Mouse (Mus musculus): Measurements from ENCODE around the gene Ccnd3. TPM values are rescaled to one million over a fixed set of nuclear protein-coding genes. Genes with fewer than 3 reads are reported as not detected.
"Not testable (repeated sequence)": the region's sequence is repeated elsewhere in the genome, so short reads cannot be mapped to it uniquely, and the experiment has no call there.

Ccnd3 gene
- polyA plus RNA-seq, 1 experiment from 2014 or later: 402 TPM

DNA sequence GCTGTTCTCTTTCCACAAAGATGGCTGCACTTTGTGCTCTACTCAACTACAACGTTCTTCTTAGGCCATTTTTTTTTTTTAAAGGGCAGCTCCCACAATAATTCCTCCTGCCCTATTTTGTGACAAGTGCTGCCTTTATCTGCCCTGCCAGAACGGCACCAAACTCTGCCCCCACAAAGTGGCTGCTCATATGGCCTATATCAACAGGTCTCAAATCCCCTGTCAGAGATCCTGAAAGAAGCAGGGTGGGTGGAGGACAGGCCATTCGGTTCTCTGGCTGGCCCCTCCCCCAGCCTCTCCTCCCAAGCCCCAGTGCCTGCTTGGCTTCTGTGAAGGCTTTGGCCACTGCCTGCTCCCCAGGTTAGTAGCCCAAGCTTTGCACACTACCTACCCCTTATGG lies 19.9 kb upstream of the Ccnd3 start:
- Histone ChIP-seq H3K27me3 (no peaks in the 10 kb centered on the region), H3K9ac (no peak overlapping the region), H3K4me2 (replicated peaks) (no peak overlapping the region), H3K4me3 (no peak overlapping the region), H3K27ac (peak overlapping the region; percentile 10; the same call in 1 of the 2 replicates), H3K36me3 (peaks cover 23% of the 10 kb centered on the region), H3K4me1 (peaks cover 19% of the 10 kb centered on the region), H3K9me3 (no peaks in the 10 kb centered on the region)
- 6% methylated on average over 3 of the region's 3 CpGs for WGBS
- ATAC-seq (ENCODE audit: low FRiP score, low read depth): no peak

DNA sequence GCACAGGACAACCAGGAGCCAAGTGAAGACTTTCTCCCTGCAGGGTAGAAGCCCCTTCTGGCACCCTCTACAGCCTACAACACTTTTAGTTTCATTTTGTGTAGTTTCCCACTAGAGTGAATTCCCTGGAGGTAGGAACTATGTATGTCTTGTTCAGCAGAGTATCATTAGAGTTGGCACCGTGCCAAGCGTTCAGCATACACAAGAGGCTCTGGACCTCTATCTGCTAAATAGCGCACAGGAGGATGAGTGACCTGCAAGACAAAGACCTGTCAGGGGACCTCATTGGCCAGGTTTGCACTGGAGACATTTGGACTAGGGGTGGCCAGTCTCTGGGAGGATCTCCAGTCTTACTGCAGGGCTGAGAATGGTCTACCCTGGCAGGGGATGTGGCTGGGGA lies 19.1 kb upstream of the Ccnd3 start:
- H3K4me3 ChIP-seq: no peak overlapping the region
- ATAC-seq (ENCODE audit: low FRiP score, low read depth): no peak; the same call in 1 of the 2 replicates
- peaks cover 19% of the 10 kb centered on the region for H3K4me1 ChIP-seq
- peaks cover 31% of the 10 kb centered on the region for H3K36me3 ChIP-seq
- 83% methylated on average over 3 of the region's 3 CpGs for WGBS
- no peak overlapping the region for H3K9ac ChIP-seq
- H3K9me3 ChIP-seq: no peaks in the 10 kb centered on the region
- no peak overlapping the region for H3K4me2 ChIP-seq (replicated peaks)
- H3K27ac ChIP-seq: no peak overlapping the region
- H3K27me3 ChIP-seq: no peaks in the 10 kb centered on the region

DNA sequence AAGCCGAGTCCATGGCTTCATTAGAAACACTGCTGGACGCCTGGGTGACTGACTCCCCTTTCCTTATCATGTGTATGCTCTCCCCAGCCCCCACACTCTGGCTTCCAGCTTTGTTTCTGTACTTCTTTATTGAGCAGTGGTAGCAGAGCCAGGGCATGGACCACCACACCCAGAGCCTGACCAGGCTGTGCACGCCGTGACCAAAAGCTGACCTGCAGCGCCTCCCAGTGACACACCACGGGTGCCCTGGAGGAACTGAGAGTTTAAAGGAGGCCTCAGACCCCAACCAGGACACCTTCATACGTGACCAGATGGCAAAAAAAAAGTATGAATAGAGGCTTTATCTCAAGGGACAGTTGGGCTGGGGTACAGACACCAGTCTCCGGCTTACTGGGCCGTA lies 14.1 kb upstream of the Ccnd3 start:
- Histone ChIP-seq H3K36me3 (peaks cover 81% of the 10 kb centered on the region), H3K27me3 (no peaks in the 10 kb centered on the region), H3K9ac (no peak overlapping the region), H3K9me3 (no peaks in the 10 kb centered on the region), H3K4me2 (replicated peaks) (no peak overlapping the region), H3K4me1 (peaks cover under 1% of the 10 kb centered on the region; the same call in 1 of the 2 replicates), H3K27ac (no peak overlapping the region), H3K4me3 (no peak overlapping the region)
- WGBS: 89% methylated on average over 9 of the region's 9 CpGs
- ATAC-seq (ENCODE audit: low FRiP score, low read depth): no peak

DNA sequence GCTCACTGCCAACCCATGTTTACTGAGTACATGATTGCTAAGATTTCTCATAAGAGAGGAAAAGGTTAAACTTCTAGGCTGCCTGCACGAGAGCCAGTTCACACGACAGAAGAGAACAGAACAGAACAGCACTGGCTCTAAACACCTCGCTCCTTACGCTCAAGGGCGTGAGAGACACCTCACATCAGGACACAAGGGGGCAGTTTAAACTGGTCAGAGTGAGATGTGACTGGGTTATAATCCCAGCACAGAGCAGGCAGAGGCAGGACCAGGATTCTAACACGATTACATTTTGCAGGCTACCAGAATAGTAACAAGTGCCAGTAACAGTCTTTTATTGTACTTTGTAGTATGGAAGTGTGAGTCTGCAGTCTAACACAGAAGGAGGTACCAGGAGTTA lies 12.1 kb upstream of the Ccnd3 start:
- H3K4me2 ChIP-seq (replicated peaks): no peak overlapping the region
- WGBS: 80% methylated on average over 6 of the region's 6 CpGs
- H3K4me1 ChIP-seq: no peaks in the 10 kb centered on the region
- H3K36me3 ChIP-seq: peaks cover 93% of the 10 kb centered on the region
- H3K9me3 ChIP-seq: no peaks in the 10 kb centered on the region
- H3K27ac ChIP-seq: no peak overlapping the region
- no peak for ATAC-seq (ENCODE audit: low FRiP score, low read depth)
- no peak overlapping the region for H3K9ac ChIP-seq
- H3K27me3 ChIP-seq: no peaks in the 10 kb centered on the region
- H3K4me3 ChIP-seq: no peak overlapping the region

DNA sequence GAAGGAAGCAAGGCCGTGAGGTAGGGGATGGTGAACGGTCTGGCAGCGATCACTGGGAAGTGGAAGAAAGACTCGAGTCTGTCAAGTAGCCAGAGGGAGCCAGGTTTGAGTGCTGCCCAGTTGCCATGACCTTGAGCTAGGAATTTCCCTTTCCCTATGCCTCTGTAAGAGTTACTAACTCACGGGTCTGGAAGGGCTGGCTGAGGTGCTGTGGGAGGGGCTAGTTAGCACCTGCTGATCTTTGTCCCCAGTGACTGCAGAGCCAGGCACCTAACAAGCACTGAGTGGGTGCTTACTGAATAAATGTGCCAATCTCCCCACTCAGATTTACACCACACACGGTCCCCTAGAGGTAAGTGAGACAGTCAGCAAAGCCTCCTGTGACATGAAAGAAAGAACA lies 11.2 kb upstream of the Ccnd3 start:
- 88% methylated on average over 6 of the region's 6 CpGs for WGBS
- H3K9ac ChIP-seq: no peak overlapping the region
- ATAC-seq (ENCODE audit: low FRiP score, low read depth): no peak
- peaks cover 96% of the 10 kb centered on the region for H3K36me3 ChIP-seq
- H3K27ac ChIP-seq: no peak overlapping the region
- no peaks in the 10 kb centered on the region for H3K27me3 ChIP-seq
- no peak overlapping the region for H3K4me3 ChIP-seq
- no peaks in the 10 kb centered on the region for H3K9me3 ChIP-seq
- H3K4me1 ChIP-seq: no peaks in the 10 kb centered on the region
- H3K4me2 ChIP-seq (replicated peaks): no peak overlapping the region

DNA sequence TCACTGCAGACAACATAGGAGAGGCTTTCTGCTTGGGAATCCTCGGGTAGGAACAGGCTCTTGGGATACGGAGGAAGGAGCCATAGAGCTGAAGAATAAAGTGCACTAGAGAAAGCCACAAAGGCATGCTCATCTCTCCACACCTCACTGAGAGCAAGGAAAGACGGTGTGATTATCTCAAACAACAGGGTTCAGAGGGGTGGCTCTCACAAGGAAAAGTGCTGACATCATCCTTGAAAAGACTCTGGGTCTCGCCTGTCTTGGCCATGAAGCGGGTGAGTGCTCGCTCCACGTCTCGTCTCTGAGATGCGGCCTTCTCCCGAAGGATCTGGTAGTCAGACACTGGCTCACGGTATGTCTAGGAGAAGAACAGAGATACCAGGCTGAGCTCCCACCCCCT lies 10.7 kb upstream of the Ccnd3 start:
- Histone ChIP-seq H3K9me3 (no peaks in the 10 kb centered on the region), H3K4me1 (no peaks in the 10 kb centered on the region), H3K27ac (no peak overlapping the region), H3K9ac (no peak overlapping the region), H3K4me3 (no peak overlapping the region), H3K4me2 (replicated peaks) (no peak overlapping the region), H3K27me3 (no peaks in the 10 kb centered on the region), H3K36me3 (peaks cover 96% of the 10 kb centered on the region)
- no peak for ATAC-seq (ENCODE audit: low FRiP score, low read depth)
- 90% methylated on average over 11 of the region's 11 CpGs for WGBS

DNA sequence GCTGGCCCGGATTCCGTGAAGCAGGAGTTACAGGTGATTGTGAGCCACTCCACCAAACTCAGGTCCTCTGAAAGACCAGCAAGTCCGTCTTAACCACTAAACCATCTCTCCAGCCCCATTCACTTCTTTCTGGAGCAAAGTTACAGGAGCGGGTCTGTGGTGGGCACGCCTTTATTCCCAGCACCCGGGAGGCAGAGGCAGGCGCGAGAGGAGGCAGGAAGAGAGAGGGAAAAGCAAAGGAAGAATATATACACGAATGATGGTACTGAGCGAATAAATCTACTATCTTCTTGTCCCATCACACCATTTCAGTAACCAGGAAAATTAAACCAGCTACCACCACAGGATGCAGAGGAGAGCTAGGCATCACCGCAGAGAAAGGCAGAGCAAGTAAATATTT lies 3.3 kb upstream of the Ccnd3 start:
- no peaks in the 10 kb centered on the region for H3K9me3 ChIP-seq
- H3K9ac ChIP-seq: peak overlapping the region; percentile 78
- H3K27ac ChIP-seq: no peak overlapping the region
- no peaks in the 10 kb centered on the region for H3K27me3 ChIP-seq
- peaks cover 35% of the 10 kb centered on the region for H3K36me3 ChIP-seq
- peak overlapping the region; percentile 69 for H3K4me3 ChIP-seq
- WGBS: 9% methylated on average over 11 of the region's 11 CpGs
- no peak for ATAC-seq (ENCODE audit: low FRiP score, low read depth)
- peaks cover 31% of the 10 kb centered on the region for H3K4me1 ChIP-seq
- H3K4me2 ChIP-seq (replicated peaks): peak overlapping the region; percentile 90

DNA sequence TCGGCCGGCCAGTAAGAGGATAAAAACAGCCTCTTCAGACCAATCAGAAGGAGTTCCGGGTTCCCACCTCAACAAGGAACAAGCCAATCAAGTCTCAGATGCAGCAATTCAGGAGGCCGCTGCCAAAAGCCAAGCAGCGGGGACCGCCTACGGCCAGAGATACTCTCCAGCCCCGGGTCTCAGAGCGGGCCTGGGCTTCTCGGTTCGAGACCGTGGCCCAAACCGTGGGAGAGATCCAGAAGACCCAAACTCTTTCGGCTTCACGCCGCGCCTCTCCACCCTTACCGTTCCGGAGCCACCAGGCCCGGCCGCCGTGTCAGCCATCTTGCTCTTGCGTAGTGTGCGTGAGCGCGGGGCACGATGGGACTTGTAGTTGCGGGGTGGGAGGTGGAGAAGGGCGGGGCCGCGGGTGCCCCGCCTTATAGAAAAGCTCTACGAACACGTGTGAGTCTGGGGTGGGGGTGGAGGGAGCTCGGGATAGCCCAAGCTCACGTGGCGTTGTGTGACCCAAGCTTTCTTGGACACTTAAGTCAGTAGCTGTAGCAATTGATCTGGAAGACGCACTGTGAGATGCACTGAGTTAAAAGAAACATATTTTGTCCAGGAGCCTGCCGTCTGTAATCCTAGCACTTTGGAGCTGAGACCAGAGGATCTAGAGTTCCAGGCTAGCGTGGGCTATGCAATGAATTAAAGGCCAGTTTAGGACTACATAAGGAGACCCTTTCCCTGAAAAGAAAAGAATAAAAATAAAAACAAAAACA lies 2.7 kb upstream of the Ccnd3 start, which contains the start of gene Taf8:
Taf8 (minus strand) TSS at position 347 of the 761 bp plus-strand sequence.
- no peaks in the 10 kb centered on the region for H3K27me3 ChIP-seq
- peak within 1 kb of the TSS; percentile 90 for H3K4me2 ChIP-seq (replicated peaks)
- peaks cover 29% of the 10 kb centered on the region for H3K36me3 ChIP-seq
- no peaks in the 10 kb centered on the region for H3K9me3 ChIP-seq
- WGBS: 2% methylated on average over 40 of the region's 40 CpGs
- peak within 1 kb of the TSS; percentile 69 for H3K4me3 ChIP-seq
- peak within 1 kb of the TSS; percentile 78 for H3K9ac ChIP-seq
- ATAC-seq (ENCODE audit: low FRiP score, low read depth): peak; percentile 96
- peaks cover 31% of the 10 kb centered on the region for H3K4me1 ChIP-seq
- peak within 1 kb of the TSS; percentile 63; the same call in 1 of the 2 replicates for H3K27ac ChIP-seq

DNA sequence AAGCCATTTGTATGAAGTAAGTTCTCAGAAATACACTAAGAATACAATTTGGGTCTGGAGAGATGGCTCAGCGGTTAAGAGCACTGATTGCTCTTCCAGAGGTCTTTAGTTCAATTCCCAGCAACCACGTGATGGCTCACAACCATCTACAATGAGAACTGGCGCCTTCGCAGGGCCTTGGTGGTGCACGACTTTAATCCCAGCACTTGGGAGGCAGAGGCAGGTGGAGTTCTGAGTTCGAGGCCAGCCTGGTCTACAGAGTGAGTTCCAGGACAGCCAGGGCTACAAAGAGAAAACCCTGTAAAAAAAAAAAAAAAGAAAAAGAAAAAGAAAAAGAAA lies 2.2 kb upstream of the Ccnd3 start:
- 79% methylated on average over 6 of the region's 6 CpGs for WGBS
- Histone ChIP-seq H3K4me2 (replicated peaks) (peak overlapping the region; percentile 90), H3K4me3 (peak overlapping the region; percentile 69; the same call in 1 of the 2 replicates)

DNA sequence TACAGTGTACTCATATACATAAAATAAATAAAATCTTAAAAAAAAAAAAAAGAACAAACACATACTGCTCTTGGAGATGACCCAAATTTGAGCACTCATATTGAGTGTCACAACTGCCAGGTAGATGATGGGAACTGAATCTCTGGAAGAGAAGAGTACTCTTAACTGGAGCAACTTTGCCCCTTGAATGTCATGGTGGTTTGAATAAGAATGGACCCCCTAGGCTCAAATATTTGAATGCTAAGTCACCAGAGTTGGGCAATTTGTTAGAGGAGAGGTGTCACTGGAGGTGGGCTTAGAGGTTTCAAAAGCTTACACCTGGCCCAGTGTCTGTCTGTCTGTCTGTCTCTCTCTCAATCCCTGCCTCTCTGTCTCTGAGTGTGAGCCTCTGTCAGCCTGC lies 1.2 kb upstream of the Ccnd3 start:
- H3K27ac ChIP-seq: no peak overlapping the region

More for the DNA sequence above, 2.2 kb upstream of the Ccnd3 start:
- ATAC-seq (ENCODE audit: low FRiP score, low read depth); H3K27me3 ChIP-seq; H3K27ac ChIP-seq; H3K9me3 ChIP-seq; H3K9ac ChIP-seq: not testable (repeated sequence)
- Histone ChIP-seq H3K36me3 (peaks cover 25% of the 10 kb centered on the region), H3K4me1 (peaks cover 37% of the 10 kb centered on the region)

DNA sequence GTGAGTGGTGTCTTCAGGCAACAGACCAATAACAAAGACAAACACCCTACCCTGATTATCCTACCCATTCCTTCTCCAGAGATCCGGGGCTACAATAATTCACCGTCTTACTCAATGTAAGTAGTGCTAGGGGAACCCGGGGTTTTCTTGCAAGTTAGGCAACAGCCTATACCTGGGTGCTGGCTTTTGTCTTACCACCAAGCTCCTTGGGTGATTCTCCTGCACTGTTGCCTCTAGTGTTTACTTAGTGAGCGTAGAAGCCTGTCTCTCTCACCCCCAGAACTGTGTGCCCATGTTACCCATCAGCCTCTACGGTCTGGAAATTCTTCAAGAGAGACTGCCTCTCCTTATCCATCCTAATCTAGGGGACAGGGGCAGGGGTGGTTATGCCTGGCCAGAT lies 623 bp upstream of the Ccnd3 start:
- Histone ChIP-seq H3K36me3 (peaks cover 12% of the 10 kb centered on the region), H3K27ac (no peak overlapping the region), H3K4me2 (replicated peaks) (peak overlapping the region; percentile 74), H3K9me3 (no peaks in the 10 kb centered on the region), H3K9ac (peak overlapping the region; percentile 72; the same call in 1 of the 2 replicates), H3K27me3 (no peaks in the 10 kb centered on the region), H3K4me3 (peak overlapping the region; percentile 45; the same call in 1 of the 2 replicates), H3K4me1 (peaks cover 50% of the 10 kb centered on the region)
- no peak for ATAC-seq (ENCODE audit: low FRiP score, low read depth)
- WGBS: 75% methylated on average over 5 of the region's 5 CpGs

More for the DNA sequence above, 1.2 kb upstream of the Ccnd3 start:
- H3K4me3 ChIP-seq: no peak overlapping the region
- H3K36me3 ChIP-seq: peaks cover 17% of the 10 kb centered on the region
- no peaks in the 10 kb centered on the region for H3K9me3 ChIP-seq
- no peak overlapping the region for H3K9ac ChIP-seq
- H3K4me1 ChIP-seq: peaks cover 47% of the 10 kb centered on the region
- no peaks in the 10 kb centered on the region for H3K27me3 ChIP-seq
- ATAC-seq (ENCODE audit: low FRiP score, low read depth): no peak
- no peak overlapping the region for H3K4me2 ChIP-seq (replicated peaks)

DNA sequence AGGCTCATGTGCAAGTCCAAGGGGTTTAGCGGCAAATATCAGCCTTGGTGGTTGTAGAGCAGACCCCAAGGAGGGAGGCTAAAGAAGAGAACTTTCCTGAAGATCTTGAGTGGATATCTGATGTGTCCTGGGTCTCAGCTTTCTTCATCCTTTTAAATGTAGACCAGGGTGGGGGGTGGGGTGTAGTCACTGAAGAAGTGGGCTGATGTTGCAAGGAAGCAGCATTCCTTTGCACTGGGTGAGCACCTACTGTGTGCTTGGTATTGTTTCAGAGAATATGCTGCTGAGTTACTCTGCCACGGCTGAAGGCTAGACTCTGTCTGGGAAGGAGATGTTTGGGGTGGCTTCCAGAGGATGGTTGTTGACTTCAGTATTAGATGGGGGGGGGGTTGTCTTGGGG lies 715 bp downstream of the Ccnd3 start:
- Histone ChIP-seq H3K27ac (no peak overlapping the region), H3K4me3 (peak overlapping the region; percentile 45), H3K36me3 (peaks cover 2% of the 10 kb centered on the region), H3K9ac (peak overlapping the region; percentile 72; the same call in 1 of the 2 replicates), H3K9me3 (no peaks in the 10 kb centered on the region), H3K4me2 (replicated peaks) (peak overlapping the region; percentile 74), H3K4me1 (peaks cover 54% of the 10 kb centered on the region), H3K27me3 (no peaks in the 10 kb centered on the region)
- ATAC-seq (ENCODE audit: low FRiP score, low read depth): no peak
- 75% methylated on average over 2 of the region's 2 CpGs for WGBS

DNA sequence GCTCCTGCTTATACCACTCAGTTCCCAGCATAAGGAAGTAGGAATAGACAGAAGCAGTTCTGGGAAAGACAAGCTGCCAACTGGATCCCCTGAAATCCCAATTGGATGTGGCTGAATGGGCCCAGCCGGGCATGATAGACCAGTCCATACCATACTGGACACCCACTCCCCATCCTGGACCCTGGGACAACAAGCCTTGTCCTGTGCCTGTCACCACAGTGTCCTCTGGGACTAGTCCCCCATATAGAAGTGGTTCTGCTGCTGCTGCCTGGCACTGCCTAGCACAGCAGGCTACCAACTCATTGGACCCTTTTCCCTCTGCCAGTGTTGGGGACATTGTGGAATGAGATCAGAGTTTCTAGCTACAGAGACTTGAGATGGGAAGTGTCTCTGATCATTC lies 1.2 kb downstream of the Ccnd3 start:
- H3K4me3 ChIP-seq: no peak overlapping the region

More for the DNA sequence above, 1.2 kb downstream of the Ccnd3 start:
- Histone ChIP-seq H3K4me1 (peaks cover 53% of the 10 kb centered on the region), H3K9me3 (no peaks in the 10 kb centered on the region), H3K9ac (no peak overlapping the region), H3K27me3 (no peaks in the 10 kb centered on the region), H3K4me2 (replicated peaks) (peak overlapping the region; percentile 74), H3K27ac (no peak overlapping the region), H3K36me3 (no peaks in the 10 kb centered on the region)
- 76% methylated on average over 1 of the region's 1 CpGs for WGBS
- no peak for ATAC-seq (ENCODE audit: low FRiP score, low read depth)

Data from limb, embryonic 13.5 days (tissue).